Mouse (Mus musculus) kidney, postnatal 25 days (tissue): Measurements from ENCODE around the gene Ggps1.
"Not testable (repeated sequence)": the region's sequence is repeated elsewhere in the genome, so short reads cannot be mapped to it uniquely, and the experiment has no call there.

Experiments
- DNase-seq, 2 experiments: peaks; one replicate each; pipeline ENCODE4 v3.0.0; 2021; ENCODE audit warnings: mixed read lengths in 2 of 2

Gene Ggps1

GRCm38 (mm10) chr13:14035875-14036630 lies 27.2 kb downstream of the Ggps1 start:
- DNase-seq, result no peak

- not testable (repeated sequence) for DNase-seq
These were observed 27.9 kb downstream of the Ggps1 start for GRCm38 (mm10) chr13:14035352-14035751.

- DNase-seq, result no peak
These were observed 29.3 kb downstream of the Ggps1 start for GRCm38 (mm10) chr13:14034073-14034348.

GRCm38 (mm10) chr13:14033309-14034072 lies 29.8 kb downstream of the Ggps1 start:
- DNase-seq, result no peak

- no peak for DNase-seq
These were observed 37.0 kb downstream of the Ggps1 start for GRCm38 (mm10) chr13:14026154-14026820.

- DNase-seq, result no peak
These were observed 37.7 kb downstream of the Ggps1 start for GRCm38 (mm10) chr13:14025554-14025953.

GRCm38 (mm10) chr13:14021417-14021816 lies 41.9 kb downstream of the Ggps1 start:
- not testable (repeated sequence) for DNase-seq

GRCm38 (mm10) chr13:14018852-14019251 lies 44.4 kb downstream of the Ggps1 start:
- no peak for DNase-seq

- no peak for DNase-seq
These were observed 45.0 kb downstream of the Ggps1 start for GRCm38 (mm10) chr13:14018283-14018682.

- DNase-seq, result no peak
These were observed 47.7 kb downstream of the Ggps1 start for GRCm38 (mm10) chr13:14015609-14016008.

- no peak for DNase-seq
These were observed 48.7 kb downstream of the Ggps1 start for GRCm38 (mm10) chr13:14014540-14014939.

- DNase-seq, result no peak
These were observed 49.3 kb downstream of the Ggps1 start for GRCm38 (mm10) chr13:14014001-14014400.

GRCm38 (mm10) chr13:14011454-14011995 lies 51.8 kb downstream of the Ggps1 start:
- DNase-seq, result no peak

- no peak for DNase-seq
These were observed 57.2 kb downstream of the Ggps1 start for GRCm38 (mm10) chr13:14006056-14006455.

GRCm38 (mm10) chr13:14004999-14005398 lies 58.3 kb downstream of the Ggps1 start:
- no peak for DNase-seq

GRCm38 (mm10) chr13:14004086-14004485 lies 59.2 kb downstream of the Ggps1 start:
- peak in 1 of 2 experiments; percentile 11 for DNase-seq

- no peak for DNase-seq
These were observed 60.6 kb downstream of the Ggps1 start for GRCm38 (mm10) chr13:14002706-14003105.
